Mouse (Mus musculus) layer of hippocampus, adult 2 months (tissue): ENCODE measurements at regions not wholly inside any gene's neighbourhood (a gene's known extent, or its start where the extent isn't known, plus 50 kb on each side); places are given as distances from the start of the nearest gene placed in this dataset.

Source experiments
- DNase-seq, 2 experiments: peaks; one replicate each; pipeline ENCODE4 v3.0.0; 2022; ENCODE audit warnings: low spot score in 2 of 2
- H3K27ac ChIP-seq: fragments of 200-600 bp; 2 replicates; pipeline ENCODE4 v1.8.1; 2022
- H3K4me3 ChIP-seq: fragments of 200-600 bp; 2 replicates; pipeline ENCODE4 v1.8.1; 2022; ENCODE audit warnings: mild to moderate bottlenecking
- CTCF ChIP-seq: fragments of 200-600 bp; conservative IDR thresholded peaks from 2 replicates; pipeline ENCODE4 v1.8.1; 2022; ENCODE audit warnings: antibody characterized with exemption, mild to moderate bottlenecking, moderate library complexity

DNA sequence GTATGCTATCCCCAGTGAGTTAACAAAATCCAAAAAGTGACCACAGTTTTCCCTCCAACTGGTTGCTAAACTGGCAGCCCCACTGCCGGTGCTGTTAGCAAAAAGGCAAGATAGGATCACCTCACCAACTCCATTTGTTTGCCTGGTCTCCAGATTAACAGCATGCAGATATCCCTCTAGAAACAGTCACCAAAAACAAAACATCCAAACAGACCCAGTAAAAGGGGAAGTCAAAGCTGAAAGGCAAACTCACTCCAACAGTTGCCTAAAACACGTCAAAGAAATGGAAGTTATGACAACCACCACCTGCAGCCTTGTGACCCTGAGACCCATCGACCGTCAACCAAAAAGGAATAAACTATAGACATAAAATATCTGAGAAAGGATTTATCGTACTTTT is 119.1 kb downstream of the Cxcl12 start:
- Histone ChIP-seq H3K27ac (no peak overlapping the region), H3K4me3 (no peak overlapping the region)
- no peak for DNase-seq
- TF ChIP-seq CTCF = no peak

DNA sequence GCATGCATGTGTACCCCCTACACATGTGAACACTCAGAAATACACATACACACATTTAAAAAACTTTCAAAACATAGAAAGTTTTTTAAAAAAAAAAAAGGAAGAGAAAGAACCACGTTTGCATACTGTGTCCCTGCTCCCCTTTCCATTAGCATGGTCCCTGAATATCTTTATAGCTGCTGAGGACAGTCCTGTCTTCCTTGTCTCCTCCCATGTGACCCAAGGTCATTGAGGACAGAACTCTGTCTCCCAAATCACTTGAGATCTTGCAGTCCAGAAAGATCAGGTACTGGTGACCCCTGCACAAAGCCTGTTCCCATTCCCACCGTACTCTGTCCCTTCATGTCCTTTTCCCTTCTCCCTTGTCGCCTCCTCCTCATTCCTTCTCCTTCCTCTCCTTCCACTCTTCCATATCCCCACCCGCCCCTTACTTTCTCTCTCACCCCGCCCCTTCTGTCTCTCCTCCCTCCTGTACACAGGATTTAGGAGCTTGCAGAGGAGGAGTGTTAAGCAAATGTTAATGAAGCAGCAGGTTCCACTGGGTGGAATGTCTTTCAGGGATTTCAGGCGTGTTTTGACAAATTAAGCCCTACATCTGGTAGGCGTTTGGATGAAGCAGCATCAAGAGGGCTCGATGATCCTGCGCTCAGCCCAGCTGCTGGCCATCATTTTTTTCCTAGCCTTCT is 125.6 kb downstream of the Cxcl12 start:
- no peak overlapping the region for H3K4me3 ChIP-seq
- no peak overlapping the region for H3K27ac ChIP-seq
- no peak for DNase-seq
- no peak for TF ChIP-seq CTCF

DNA sequence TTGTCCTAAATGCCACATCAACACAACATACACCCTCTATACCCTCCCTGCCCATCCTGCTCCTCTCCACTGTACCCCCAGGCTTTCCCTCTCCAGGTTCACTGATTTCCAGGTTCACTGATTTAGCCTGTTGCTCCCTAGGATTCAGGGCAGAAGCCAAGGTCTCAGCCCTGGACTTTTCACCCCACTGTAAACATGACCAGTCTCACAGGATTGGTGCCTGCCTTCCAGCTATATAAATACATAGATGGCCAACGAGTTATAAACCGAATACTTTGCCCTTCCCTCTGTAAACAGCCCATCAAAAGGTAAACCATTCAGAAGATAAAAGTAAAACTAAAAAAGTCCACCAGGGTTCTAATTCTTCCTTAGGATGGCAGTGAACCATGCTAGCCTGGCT is 129.6 kb downstream of the Cxcl12 start:
- Histone ChIP-seq H3K4me3 (no peak overlapping the region), H3K27ac (no peak overlapping the region)
- TF ChIP-seq CTCF = no peak
- DNase-seq = no peak

DNA sequence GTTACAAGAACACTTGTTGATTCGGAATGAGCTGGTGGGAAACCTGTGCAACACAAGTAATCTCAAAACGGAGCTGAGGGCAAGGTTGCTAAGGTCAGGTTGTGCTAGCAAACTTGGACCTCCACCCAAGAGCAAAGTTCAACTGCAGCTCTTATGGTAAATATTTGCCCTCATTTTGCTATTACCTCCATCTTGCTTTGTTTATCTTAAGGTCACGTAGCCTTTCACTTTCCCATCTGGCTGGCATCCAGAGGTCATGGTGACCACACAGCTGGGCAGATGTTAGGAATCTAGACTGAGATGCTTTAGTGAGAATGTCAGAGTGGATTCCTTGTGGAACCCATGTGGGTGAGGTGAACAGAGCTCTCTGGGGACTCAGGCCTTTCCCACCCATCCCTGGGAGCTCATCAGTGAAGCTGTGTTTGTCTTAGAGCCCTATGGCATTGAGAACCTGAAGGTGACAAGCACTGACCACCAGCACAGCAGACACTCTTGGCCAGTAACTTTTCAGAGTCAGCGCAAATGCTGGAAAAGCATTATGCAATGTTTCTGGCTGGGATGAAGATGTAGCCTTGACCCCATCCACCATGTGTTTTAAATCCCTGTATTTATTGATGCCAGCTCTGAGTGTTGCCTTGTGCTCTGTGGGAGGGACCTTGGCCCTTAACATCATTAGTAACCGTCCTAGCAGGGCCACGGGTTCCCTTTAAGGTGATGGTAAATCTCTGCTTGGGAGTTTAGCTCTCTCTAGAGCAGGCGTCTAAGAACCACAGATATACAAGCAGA is 131.4 kb downstream of the Cxcl12 start:
- Histone ChIP-seq H3K27ac (no peak overlapping the region), H3K4me3 (no peak overlapping the region)
- no peak for DNase-seq
- no peak for TF ChIP-seq CTCF

DNA sequence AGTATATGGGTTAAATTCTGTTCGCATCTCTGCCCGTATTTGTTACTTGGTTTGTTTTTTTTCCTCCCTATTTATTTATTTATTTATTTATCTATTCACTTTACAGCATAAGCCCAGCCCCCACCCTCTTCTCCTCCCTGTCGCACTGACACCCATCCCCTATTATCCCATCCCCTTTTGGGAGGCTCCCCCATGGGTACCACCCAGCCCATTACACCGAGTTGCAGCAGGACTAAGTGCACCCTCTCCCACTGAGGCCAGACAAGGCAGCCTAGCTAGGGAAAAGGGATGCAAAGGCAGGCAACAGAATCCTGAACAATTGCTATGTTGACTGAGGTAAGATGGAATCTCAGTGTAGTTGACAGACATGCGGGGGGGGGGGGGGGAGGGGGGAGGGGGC is 135.0 kb downstream of the Cxcl12 start:
- Histone ChIP-seq H3K4me3 (no peak overlapping the region), H3K27ac (no peak overlapping the region)
- no peak for DNase-seq
- TF ChIP-seq CTCF = no peak

DNA sequence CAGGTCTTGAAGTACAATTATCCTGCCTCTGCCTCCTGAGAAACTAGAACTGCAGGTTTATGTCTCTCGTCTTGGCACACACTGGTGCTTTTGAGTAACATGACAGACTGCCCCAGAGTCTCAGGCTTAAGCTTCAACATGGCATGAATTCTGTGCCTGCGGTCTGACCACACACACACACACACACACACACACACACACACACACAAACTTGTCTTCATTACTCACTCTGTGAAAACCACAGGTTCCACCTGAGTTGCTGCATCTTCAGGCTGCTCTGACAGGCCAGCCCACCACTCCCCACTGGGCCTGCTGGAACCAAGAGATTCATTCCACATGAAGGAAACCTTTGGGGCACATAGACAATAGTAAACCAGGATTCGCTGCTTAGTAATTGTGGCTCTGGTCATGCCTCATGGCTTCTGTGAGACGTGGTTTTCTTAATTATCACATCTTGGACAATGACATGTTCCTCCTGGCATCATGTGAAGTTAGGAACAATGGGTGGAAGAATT is 137.5 kb downstream of the Cxcl12 start:
- H3K27ac ChIP-seq = no peak overlapping the region
- no peak overlapping the region for H3K4me3 ChIP-seq
- no peak for DNase-seq
- TF ChIP-seq CTCF = no peak

DNA sequence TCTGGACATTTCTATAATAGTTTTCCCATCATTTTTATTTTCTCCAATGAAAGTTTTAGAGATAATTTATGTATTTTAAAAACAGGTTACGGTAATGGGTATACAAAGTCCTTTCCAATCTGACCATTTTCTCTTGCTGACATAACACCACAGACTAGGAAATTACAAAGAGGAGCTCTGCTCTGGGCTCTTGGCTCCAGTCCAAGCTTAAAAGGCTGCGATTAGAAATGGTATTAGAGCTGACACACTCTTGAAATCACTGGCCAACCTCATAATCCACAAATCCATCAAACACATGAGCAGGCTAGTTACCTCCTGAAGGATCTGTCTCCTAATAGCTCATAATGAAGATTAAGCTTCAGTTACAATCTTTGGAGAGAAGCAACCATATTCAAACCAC is 140.3 kb downstream of the Cxcl12 start:
- Histone ChIP-seq H3K4me3 (no peak overlapping the region), H3K27ac (no peak overlapping the region)
- no peak for DNase-seq
- no peak for TF ChIP-seq CTCF

DNA sequence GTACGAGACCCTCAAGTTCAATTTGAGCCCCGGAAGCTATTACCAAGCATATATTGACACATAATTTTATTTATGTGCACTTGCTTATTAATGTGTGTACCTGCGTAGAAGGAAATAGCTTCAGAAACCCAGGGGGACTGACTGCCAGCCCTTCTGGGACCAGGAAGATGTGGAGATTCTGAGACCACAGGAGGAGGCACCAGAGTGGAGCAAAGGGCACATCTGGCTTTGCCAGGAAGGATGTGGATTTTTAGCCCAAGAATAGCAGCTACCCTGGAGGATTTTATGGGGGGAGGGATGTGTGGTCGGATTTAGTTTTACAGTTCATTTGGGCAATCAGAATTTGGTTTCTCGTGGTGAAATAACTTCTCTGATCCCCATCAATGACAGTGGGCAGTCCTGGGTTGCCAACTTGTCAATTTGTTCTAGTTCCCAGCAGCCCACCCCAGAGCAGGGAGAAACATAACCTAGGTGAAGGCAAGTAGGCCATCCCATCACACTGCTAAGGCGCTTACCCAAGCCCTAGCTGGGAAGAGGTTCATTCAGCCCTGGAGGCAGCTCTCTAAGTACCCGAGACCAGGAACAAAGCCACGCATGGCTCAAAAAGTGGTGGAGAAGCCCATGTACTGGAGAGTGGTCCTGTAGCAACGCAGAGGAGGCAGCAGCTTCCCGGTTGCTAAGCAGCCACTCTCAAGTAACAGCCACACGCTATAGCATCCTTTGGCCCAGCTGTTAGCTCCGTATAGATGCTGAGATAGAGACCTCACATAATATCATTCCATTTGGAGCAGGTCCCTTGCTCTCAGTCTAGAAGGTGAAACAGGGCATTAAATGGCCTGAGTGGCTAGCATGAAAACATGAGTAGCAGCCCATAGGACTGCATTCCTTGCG is 144.8 kb downstream of the Cxcl12 start:
- DNase-seq = no peak
- TF ChIP-seq CTCF = no peak
- no peak overlapping the region for H3K27ac ChIP-seq
- no peak overlapping the region for H3K4me3 ChIP-seq

DNA sequence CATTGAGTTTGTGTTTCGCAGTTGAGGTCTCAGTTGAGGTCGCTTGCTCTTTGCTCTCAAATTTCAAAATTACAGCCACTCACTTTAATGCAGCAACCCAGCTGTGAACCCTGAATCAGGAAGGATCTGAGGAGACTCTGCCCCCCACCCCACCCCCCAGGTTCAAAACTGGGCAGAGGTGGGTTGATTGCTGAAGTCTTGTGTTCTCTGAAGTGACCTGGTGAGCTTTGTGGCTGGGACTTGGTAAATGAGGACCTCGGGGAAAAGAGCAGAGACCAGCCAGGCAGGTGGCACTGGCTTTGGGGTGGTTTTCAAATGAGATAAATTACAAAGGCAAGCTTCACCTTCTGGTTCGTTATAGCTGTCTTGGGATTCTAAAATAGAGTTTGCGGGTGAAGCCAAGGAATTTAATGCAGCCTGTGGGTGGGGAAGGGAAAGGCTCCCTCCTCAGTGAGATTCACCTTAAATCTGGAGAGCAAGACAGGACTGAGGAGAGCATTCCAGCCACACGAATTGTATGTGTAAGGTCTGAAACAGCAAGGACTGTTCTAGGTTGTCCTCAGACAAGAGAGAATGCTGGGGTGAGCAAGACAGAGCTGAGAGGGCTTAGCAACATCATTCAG is 145.7 kb downstream of the Cxcl12 start:
- no peak overlapping the region for H3K27ac ChIP-seq
- no peak overlapping the region for H3K4me3 ChIP-seq
- no peak for TF ChIP-seq CTCF
- DNase-seq = no peak

DNA sequence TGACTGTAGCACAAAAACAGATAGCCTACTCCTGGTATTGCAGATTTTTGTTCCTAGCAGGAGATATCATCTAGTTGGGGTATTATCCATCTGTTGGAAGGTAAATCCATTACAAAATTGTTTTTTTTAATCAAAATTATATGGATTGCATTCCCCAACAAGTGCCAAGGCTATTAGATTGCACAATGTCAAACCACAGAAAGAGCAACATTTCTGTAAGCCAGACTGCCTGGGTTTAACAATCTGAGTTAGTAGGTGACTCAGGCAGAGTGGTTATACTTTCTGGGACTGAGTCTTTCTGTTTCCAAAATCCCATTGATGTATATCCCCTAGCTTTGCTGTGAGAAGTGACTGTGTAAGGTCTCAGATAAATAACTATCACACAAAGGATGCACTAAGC is 155.0 kb downstream of the Cxcl12 start:
- Histone ChIP-seq H3K27ac (no peak overlapping the region), H3K4me3 (no peak overlapping the region)
- no peak for DNase-seq
- TF ChIP-seq CTCF = no peak

DNA sequence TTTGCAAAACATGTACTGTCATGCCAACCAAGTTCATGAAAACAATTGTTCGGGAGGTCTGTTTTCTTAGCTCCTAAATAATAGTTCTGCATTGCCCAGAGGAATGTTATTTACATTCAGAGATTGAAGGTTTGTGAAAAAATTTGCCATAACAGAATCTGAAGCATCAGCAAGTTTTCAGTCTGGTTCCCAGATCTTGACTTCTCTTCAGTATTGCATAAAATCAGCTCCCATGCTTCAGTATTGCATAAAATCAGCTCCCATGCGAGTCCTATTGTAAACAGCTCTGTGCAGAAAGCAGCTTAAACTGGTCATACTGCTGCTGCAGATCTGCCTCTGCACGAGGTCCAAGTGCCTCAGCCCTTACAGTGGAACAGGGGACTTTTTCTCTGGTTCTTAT is 155.5 kb downstream of the Cxcl12 start:
- no peak for TF ChIP-seq CTCF
- Histone ChIP-seq H3K27ac (no peak overlapping the region), H3K4me3 (no peak overlapping the region)
- DNase-seq = no peak

DNA sequence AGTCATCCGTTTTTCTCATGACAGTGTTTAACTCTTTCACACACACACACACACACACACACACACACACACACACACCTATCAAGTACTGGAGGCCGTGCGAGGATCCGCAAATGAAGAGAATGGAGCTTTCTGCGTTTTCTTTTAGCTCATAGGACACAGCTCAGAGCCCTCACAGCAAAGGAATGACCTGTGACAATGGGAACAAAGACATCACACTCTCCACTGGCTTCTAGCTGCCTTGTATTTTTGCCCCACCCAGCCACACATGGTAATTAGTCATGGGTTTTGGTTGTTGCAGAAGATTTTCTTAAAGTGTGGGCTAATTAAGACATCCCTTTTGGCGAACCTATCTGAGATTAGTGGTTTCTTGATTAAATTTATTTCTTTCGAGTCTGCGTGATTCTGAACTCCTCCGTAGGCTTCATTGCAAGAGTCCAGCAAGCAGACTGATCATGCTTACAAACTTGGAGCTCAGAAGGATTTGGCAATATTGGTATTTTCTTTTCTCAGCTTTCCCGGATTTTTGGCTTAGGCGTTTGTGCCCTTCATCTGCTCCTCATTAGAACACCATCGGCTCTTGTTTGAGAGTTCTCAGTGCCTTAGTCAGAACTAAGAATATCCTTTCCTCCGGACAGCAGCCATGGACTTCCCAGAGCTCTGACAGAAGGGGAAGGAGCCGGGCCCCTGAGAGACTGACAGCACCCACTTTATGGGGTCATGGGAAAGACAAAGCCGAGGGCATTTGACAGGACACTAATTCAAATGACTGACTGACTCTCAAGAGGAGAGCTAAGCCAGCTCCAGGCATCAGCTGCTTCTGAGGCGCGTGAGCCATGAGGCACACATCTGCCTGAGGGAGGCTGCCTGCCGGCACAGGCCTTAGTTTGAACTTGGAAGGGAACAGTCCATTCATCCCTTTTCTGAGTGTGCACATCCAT is 158.8 kb downstream of the Cxcl12 start:
- Histone ChIP-seq H3K4me3 (no peak overlapping the region), H3K27ac (no peak overlapping the region)
- TF ChIP-seq CTCF = no peak
- DNase-seq = no peak
